Mouse (Mus musculus) B cell, adult (primary cell): Measurements from ENCODE around the gene Dupd1. TPM values are rescaled to one million over a fixed set of nuclear protein-coding genes. Genes with fewer than 3 reads are reported as not detected.

Source experiments
- total RNA-seq: library from RNA; stranded (reverse); gene quantifications from 4 replicates; pipeline ENCODE4 v1.2.4, GENCODE M21; 2023; ENCODE audit not compliant: inconsistent age

Dupd1 gene
- total RNA-seq, result not detected in 4 replicates

DNA sequence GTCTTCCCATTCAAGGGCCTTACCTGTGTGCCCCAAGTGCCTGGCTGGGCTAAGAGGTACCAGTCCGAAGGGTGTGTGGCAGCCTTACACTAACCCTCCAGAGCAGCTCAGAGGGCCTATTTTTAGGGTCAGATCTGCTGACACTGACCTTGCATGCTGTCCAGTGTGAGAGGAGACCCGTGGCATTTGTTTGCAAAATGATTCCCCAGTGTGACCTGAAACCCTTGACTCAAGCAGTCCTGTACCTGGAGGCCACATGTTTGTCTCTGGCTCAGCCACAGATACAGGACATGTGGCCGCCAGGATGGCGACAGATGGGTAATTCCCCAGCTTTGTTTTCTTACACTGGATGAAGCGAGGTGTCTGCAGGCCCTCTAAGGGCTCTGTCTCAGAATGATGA is at the start of gene Dupd1:
Gene Dupd1, minus strand, starts transcription at position 91 of the 400 bp plus-strand sequence.

DNA sequence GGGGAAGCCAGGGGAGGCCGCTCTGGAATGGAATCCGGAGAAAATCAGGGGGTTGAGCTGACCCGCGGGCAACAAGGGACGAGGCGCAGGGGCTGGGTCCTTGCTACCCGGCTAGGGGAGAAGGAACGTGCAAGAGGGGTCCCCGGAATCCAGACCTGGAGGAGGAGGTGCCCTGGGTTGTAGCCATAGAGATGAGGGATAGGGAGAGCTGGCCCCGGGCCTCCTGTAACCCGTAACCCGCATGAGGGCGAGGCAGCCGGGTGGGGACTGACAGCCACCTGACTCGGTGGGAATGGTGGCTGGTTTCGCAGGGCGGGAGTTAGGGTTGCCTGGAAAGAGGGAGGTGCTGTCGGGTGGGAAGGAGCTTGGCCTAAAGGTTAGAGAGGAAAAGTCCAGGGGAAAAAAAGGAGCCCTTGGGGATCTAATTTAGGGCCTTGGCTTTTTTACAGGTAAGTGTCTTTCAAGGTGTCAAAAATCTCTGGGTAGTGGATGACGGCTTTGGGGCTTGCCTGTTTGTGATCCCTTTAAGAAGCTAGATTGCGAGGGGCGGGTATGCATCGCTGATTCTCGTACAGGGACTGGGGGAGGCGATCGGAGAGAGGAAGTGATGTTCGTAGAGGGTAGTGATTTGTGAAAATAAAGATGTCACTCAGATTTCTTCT is 36.6 kb upstream of the Dupd1 start, which contains the start of gene Dusp13:
Gene Dusp13, minus strand, starts transcription at position 301 of the 662 bp plus-strand sequence.

DNA sequence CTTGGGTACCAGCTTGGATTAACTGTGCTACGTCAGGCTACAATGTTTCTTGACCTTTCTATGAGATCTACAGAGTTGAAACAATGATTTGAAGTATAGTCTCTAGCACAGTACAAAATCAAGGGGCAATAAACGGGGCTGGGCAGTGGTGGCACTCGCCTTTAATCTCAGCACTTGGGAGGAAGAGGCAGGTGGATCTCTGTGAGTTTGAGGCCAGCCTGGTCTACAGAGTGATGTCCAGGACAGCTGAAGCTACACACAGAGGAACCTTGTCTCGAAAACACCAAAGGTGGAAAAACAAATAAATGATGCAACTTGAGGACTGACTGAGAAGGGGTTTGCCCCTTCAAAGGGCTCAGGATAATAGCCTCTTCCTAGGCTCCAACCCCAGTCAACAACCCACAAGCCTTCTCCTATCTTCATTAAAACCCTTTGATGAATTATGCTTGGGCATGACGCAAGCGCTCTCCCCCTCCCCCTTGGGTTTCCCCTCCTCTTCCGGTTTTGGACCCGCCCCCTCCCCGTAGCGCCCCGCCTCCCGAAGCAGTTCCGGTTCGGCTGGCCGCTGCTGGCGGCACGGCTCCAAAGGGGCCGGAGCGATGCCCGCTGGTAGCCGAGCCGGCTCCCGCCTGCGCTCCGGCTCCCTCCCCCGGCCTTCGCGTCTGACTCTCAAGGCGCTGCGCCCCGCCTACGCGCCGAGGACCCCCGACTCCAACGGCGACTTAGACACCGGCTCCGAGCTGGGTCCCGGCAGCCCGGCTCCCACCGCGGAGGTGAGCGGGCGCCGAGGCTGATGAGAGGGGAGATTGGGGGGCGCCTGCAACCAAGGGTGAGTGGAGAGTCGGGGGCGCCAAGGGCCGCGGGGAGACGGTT is 35.9 kb upstream of the Dupd1 start, which contains the start of gene Samd8:
Gene Samd8, plus strand, starts transcription at position 524 of the 873 bp plus-strand sequence.

Other genes starting within 250 kb of the Dupd1 start
- gene Kat6b, start 233.1 kb downstream of the Dupd1 start, total RNA-seq, result 33.6 to 44.3 TPM (median 40.5 TPM) in 4 replicates
- gene Samd8, start 36.0 kb upstream of the Dupd1 start, total RNA-seq, result 23.7 to 33.2 TPM (median 26.5 TPM) in 4 replicates
- not detected in 4 replicates for gene Dusp13, start 36.6 kb upstream of the Dupd1 start, total RNA-seq
- 121 to 138 TPM (median 132 TPM) in 4 replicates for gene Vdac2, start 110.7 kb upstream of the Dupd1 start, total RNA-seq
- 8.4 to 12.6 TPM (median 10.6 TPM) in 4 replicates for gene Comtd1, start 134.4 kb upstream of the Dupd1 start, total RNA-seq